25 mouse cellular contexts compared by ENCODE assay signal in genomic region chr7:25391856-25392453, GRCm38 (mm10). TPM values are rescaled to one million over a fixed set of nuclear protein-coding genes. Genes with fewer than 3 reads are reported as not detected.
DNase-seq lines count a peak whose midpoint lies in the region; ATAC-seq and TF ChIP-seq lines count a peak whose summit lies in the region.
"Had no signal": no experiment of that assay in that cellular context is flagged by ENCODE, and none has a peak within 500 bp of the region (broad histone marks: within the 10 kb centered on the region; RNA-seq: fewer than 3 reads in every experiment).

No protein-coding gene starts in this region.

- no peak for TF ChIP-seq EP300 in heart, adult 2 months (IDR thresholded peaks at IDR 0.05; ENCODE audit: insufficient read depth, low read depth, low read length)

- H3K36me3 ChIP-seq in heart, adult 2 months (ENCODE audit: control insufficient read depth, insufficient read depth, low read length) = peaks cover 7% of the 10 kb centered on the region; the same call in 1 of the 2 replicates
- peaks cover 9% of the 10 kb centered on the region for H3K36me3 ChIP-seq in liver, adult 2 months (ENCODE audit: control insufficient read depth, insufficient read depth, low read length)
- H3K36me3 ChIP-seq in liver, embryonic 11.5 days (ENCODE audit: control insufficient read depth, insufficient read depth, low read length) = no peaks in the 10 kb centered on the region; the same call in 1 of the 2 replicates
- H3K36me3 ChIP-seq in hindbrain, embryonic 13.5 days = peaks cover 22% of the 10 kb centered on the region

- H3K27ac ChIP-seq in heart, adult 2 months = peak overlapping the region; percentile 26
- peak overlapping the region; percentile 80 for H3K27ac ChIP-seq in liver, adult 2 months (replicated peaks; ENCODE audit: insufficient read depth, low read depth, low read length)
- no peak overlapping the region for H3K27ac ChIP-seq in liver, embryonic 11.5 days (ENCODE audit: low read depth, low read length)
- H3K27ac ChIP-seq in hindbrain, embryonic 13.5 days = no peak overlapping the region
- H3K27ac ChIP-seq: forebrain, embryonic 10.5 days had no signal

- no peak for ATAC-seq in liver, embryonic 11.5 days (replicated peaks; ENCODE audit: low FRiP score)
- no peak for ATAC-seq in hindbrain, embryonic 13.5 days (ENCODE audit: low FRiP score)
- ATAC-seq: inflammation-experienced regulatory T-cells, adult 6 months had no signal

- no peak for TF ChIP-seq CTCF in heart, adult 2 months (IDR thresholded peaks at IDR 0.05)
- TF ChIP-seq CTCF in liver, adult 2 months (IDR thresholded peaks at IDR 0.05; ENCODE audit: low read depth, low read length) = no peak

- 69% methylated on average over 2 of the region's 2 CpGs for WGBS in heart, adult 2 months
- 30% methylated on average over 2 of the region's 2 CpGs for WGBS in liver, adult 2 months
- 78% methylated on average over 2 of the region's 2 CpGs for WGBS in liver, embryonic 11.5 days
- WGBS in hindbrain, embryonic 13.5 days = 74% methylated on average over 2 of the region's 2 CpGs

- no peak overlapping the region for H3K4me2 ChIP-seq in liver, embryonic 11.5 days
- no peak overlapping the region for H3K4me2 ChIP-seq in hindbrain, embryonic 13.5 days
- H3K4me2 ChIP-seq: heart, embryonic 11.5 days had no signal

- DNase-seq in adrenal gland, postnatal 14 days = peak; percentile 67
- no peak for DNase-seq in adrenal gland, adult 8-10 months
- DNase-seq in heart, adult 2 months = no peak
- DNase-seq in heart, adult 8-10 months (ENCODE audit: low spot score) = no peak
- DNase-seq in liver, adult 2 months (ENCODE audit: extremely low read depth, low read depth, low spot score) = peak; percentile 85
- DNase-seq in liver, embryonic 11.5 days (ENCODE audit: low spot score) = no peak
- DNase-seq in kidney, postnatal 14 days = peak; percentile 52
- DNase-seq: cerebellum, adult 11 months; cerebellum, postnatal 36 days; heart, postnatal 10 days; lung, adult 18-20 months; lung, postnatal 36 days; retina, postnatal 1 day had no signal

- H3K9me3 ChIP-seq in liver, embryonic 11.5 days (ENCODE audit: control insufficient read depth, low read length) = no peaks in the 10 kb centered on the region; the same call in 1 of the 2 replicates
- H3K9me3 ChIP-seq in hindbrain, embryonic 13.5 days = no peaks in the 10 kb centered on the region
- H3K9me3 ChIP-seq: forebrain, embryonic 10.5 days; G1E had no signal

- peaks cover 5% of the 10 kb centered on the region; the same call in 1 of the 2 replicates for H3K79me2 ChIP-seq in heart, adult 2 months (replicated peaks; ENCODE audit: control insufficient read depth, insufficient read depth, low read length)
- H3K79me2 ChIP-seq in liver, adult 2 months (ENCODE audit: control insufficient read depth, insufficient read depth, low read length) = peaks cover 17% of the 10 kb centered on the region; the same call in 1 of the 2 replicates

- TF ChIP-seq POLR2A in heart, adult 2 months (IDR thresholded peaks at IDR 0.05; ENCODE audit: insufficient read depth, low read depth, low read length) = no peak
- no peak for TF ChIP-seq POLR2A in liver, adult 2 months (IDR thresholded peaks at IDR 0.05; ENCODE audit: extremely low read depth, insufficient read depth, low read length)

- H3K27me3 ChIP-seq in heart, adult 2 months (ENCODE audit: control insufficient read depth, insufficient read depth, low read length) = no peaks in the 10 kb centered on the region
- H3K27me3 ChIP-seq in liver, adult 2 months (ENCODE audit: control insufficient read depth, insufficient read depth, low read length) = no peaks in the 10 kb centered on the region
- H3K27me3 ChIP-seq in liver, embryonic 11.5 days (replicated peaks; ENCODE audit: control insufficient read depth, insufficient read depth, low read length) = no peaks in the 10 kb centered on the region
- no peaks in the 10 kb centered on the region for H3K27me3 ChIP-seq in hindbrain, embryonic 13.5 days

- H3K4me1 ChIP-seq in heart, adult 2 months (ENCODE audit: control insufficient read depth, insufficient read depth, low read length) = peaks cover 23% of the 10 kb centered on the region
- H3K4me1 ChIP-seq in liver, adult 2 months (ENCODE audit: control insufficient read depth, insufficient read depth, low read length) = peaks cover 48% of the 10 kb centered on the region
- peaks cover 33% of the 10 kb centered on the region for H3K4me1 ChIP-seq in liver, embryonic 11.5 days (replicated peaks; ENCODE audit: control insufficient read depth, insufficient read depth, low read length)
- peaks cover 49% of the 10 kb centered on the region for H3K4me1 ChIP-seq in hindbrain, embryonic 13.5 days (replicated peaks)

- intact Hi-C loops in heart, adult 2 months (cut with DNase I) = no loop called here

- no peak overlapping the region for H3K4me3 ChIP-seq in heart, adult 2 months
- H3K4me3 ChIP-seq in liver, adult 2 months (ENCODE audit: insufficient read depth, low read depth, low read length) = no peak overlapping the region
- H3K4me3 ChIP-seq in liver, embryonic 11.5 days (ENCODE audit: low read depth, low read length) = no peak overlapping the region
- no peak overlapping the region for H3K4me3 ChIP-seq in hindbrain, embryonic 13.5 days
- H3K4me3 ChIP-seq: forebrain, embryonic 10.5 days had no signal

- no peak overlapping the region for H3K9ac ChIP-seq in heart, adult 2 months (ENCODE audit: low read depth, low read length)
- H3K9ac ChIP-seq in liver, adult 2 months (ENCODE audit: low read depth, low read length) = peak overlapping the region; percentile 12; the same call in 1 of the 2 replicates
- H3K9ac ChIP-seq in liver, embryonic 11.5 days (ENCODE audit: low read depth, low read length) = no peak overlapping the region
- H3K9ac ChIP-seq in hindbrain, embryonic 13.5 days = no peak overlapping the region

RNA-seq across cellular contexts. Expression of gene Lipe, which starts 6.6 kb away (rescaled TPM):
- 400 and 439 TPM in 2 replicates for total RNA-seq in adrenal gland, postnatal 14 days (2021)
- 100 to 1,000 TPM; 157 to 290 (median 256) TPM for total RNA-seq in adrenal gland, adult 8-10 months (2022)
- total RNA-seq in heart, adult 2 months (2021) = 10 to 100 TPM; 42.7 to 44.1 TPM
- polyA plus RNA-seq in heart, adult 2 months (2012; rRNA removed) = 63.0 and 97.8 TPM in 2 replicates
- total RNA-seq in heart, adult 8-10 months (2022) = 10 to 100 TPM; 34.3 to 45.6 (median 40.1) TPM
- total RNA-seq in liver, adult 2 months (2014; rRNA removed) = 8.3 and 8.7 TPM in 2 replicates
- polyA plus RNA-seq in liver, adult 2 months (2012; rRNA removed) = 9.8 and 11.3 TPM in 2 replicates
- polyA plus RNA-seq in liver, embryonic 11.5 days (2014; fragmentation: Nextera tagmentation; extraction: Ambion mirVana) = 2.3 and 2.5 TPM in 2 replicates
- polyA plus RNA-seq in hindbrain, embryonic 13.5 days (2015; fragmentation: Nextera tagmentation; extraction: Ambion mirVana) = 9.8 and 10.6 TPM in 2 replicates

RNA-seq across cellular contexts. Expression of gene Cxcl17, which starts 20.7 kb away (rescaled TPM):
- total RNA-seq in adrenal gland, postnatal 14 days (2021) = 0.53 TPM in 1 of 2 replicates, not detected in the other
- total RNA-seq in adrenal gland, adult 8-10 months (2022) = not detected
- not detected for total RNA-seq in heart, adult 2 months (2021)
- polyA plus RNA-seq in heart, adult 2 months (2012; rRNA removed) = 8.1 TPM in 1 of 2 replicates, not detected in the other
- total RNA-seq in heart, adult 8-10 months (2022) = not detected
- not detected in 2 replicates for total RNA-seq in liver, adult 2 months (2014; rRNA removed)
- polyA plus RNA-seq in liver, adult 2 months (2012; rRNA removed) = not detected in 2 replicates
- 0.38 TPM in 1 of 2 replicates, not detected in the other for polyA plus RNA-seq in liver, embryonic 11.5 days (2014; fragmentation: Nextera tagmentation; extraction: Ambion mirVana)
- 0.23 and 0.82 TPM in 2 replicates for polyA plus RNA-seq in hindbrain, embryonic 13.5 days (2015; fragmentation: Nextera tagmentation; extraction: Ambion mirVana)
- total RNA-seq: G1E; gastrocnemius, adult 8-10 months; heart, postnatal 10 days; layer of hippocampus, adult 8-10 months; left cerebral cortex, postnatal 25 days had no signal
- polyA plus RNA-seq: brain, embryonic 14.5 days; G1E; heart, embryonic 11.5 days; hindbrain, embryonic 11.5 days; inflammation-experienced regulatory T-cells, adult 6 months; limb, embryonic 14.5 days; neural tube, embryonic 11.5 days had no signal

RNA-seq across cellular contexts. Expression of gene Cnfn, which starts 22.4 kb away (rescaled TPM):
- not detected in 2 replicates for total RNA-seq in adrenal gland, postnatal 14 days (2021)
- not detected for total RNA-seq in adrenal gland, adult 8-10 months (2022)
- not detected for total RNA-seq in heart, adult 2 months (2021)
- polyA plus RNA-seq in heart, adult 2 months (2012; rRNA removed) = not detected in 2 replicates
- total RNA-seq in heart, adult 8-10 months (2022) = not detected
- total RNA-seq in liver, adult 2 months (2014; rRNA removed) = not detected in 2 replicates
- not detected in 2 replicates for polyA plus RNA-seq in liver, adult 2 months (2012; rRNA removed)
- not detected in 2 replicates for polyA plus RNA-seq in liver, embryonic 11.5 days (2014; fragmentation: Nextera tagmentation; extraction: Ambion mirVana)
- not detected in 2 replicates for polyA plus RNA-seq in hindbrain, embryonic 13.5 days (2015; fragmentation: Nextera tagmentation; extraction: Ambion mirVana)
- total RNA-seq: G1E; gastrocnemius, adult 8-10 months; heart, postnatal 10 days; left cerebral cortex, postnatal 25 days had no signal
- polyA plus RNA-seq: brain, embryonic 14.5 days; forebrain, embryonic 10.5 days; G1E; heart, embryonic 11.5 days; hindbrain, embryonic 11.5 days; inflammation-experienced regulatory T-cells, adult 6 months; neural tube, embryonic 11.5 days had no signal

Comparison
In these comparisons a context has a peak if more than half of its experiments do, and no peak if none do; other contexts are left out.
1. DNase-seq: peak in adrenal gland, postnatal 14 days (single experiment), liver, adult 2 months (single experiment) and kidney, postnatal 14 days (single experiment); none in adrenal gland, adult 8-10 months (single experiment), heart, adult 2 months (0 of 2), heart, adult 8-10 months (single experiment) and liver, embryonic 11.5 days (single experiment).
2. H3K27ac ChIP-seq: peak in heart, adult 2 months (single experiment) and liver, adult 2 months (single experiment); none in liver, embryonic 11.5 days (single experiment) and hindbrain, embryonic 13.5 days (single experiment).